Mouse (Mus musculus): ENCODE measurements at regions not wholly inside any gene's neighbourhood (a gene's known extent, or its start where the extent isn't known, plus 50 kb on each side); places are given as distances from the start of the nearest gene placed in this dataset.

- H3K27me3 ChIP-seq (ENCODE audit: control insufficient read depth, insufficient read depth, low read length), result no peaks in the 10 kb centered on the region
- no peaks in the 10 kb centered on the region for H3K9me3 ChIP-seq (ENCODE audit: control insufficient read depth, low read length)
- no peak overlapping the region for H3K27ac ChIP-seq (replicated peaks; ENCODE audit: low read depth, low read length)
- H3K9ac ChIP-seq (ENCODE audit: low read length), result no peak overlapping the region
- H3K4me2 ChIP-seq (ENCODE audit: low read depth, severe bottlenecking), result no peak overlapping the region
- no peaks in the 10 kb centered on the region for H3K36me3 ChIP-seq (ENCODE audit: control insufficient read depth, insufficient read depth, low read length)
- DNase-seq (ENCODE audit: low spot score) (no peak), ATAC-seq (ENCODE audit: insufficient number of reproducible peaks, low FRiP score, low TSS enrichment, low read depth) (no peak)
- WGBS, result 86% methylated on average over 3 of the region's 3 CpGs
- 0 out of 2 replicates have a peak, but pooled peaks cover 2% of the 10 kb centered on the region for H3K4me1 ChIP-seq (ENCODE audit: control insufficient read depth, insufficient read depth, low read length)
- H3K4me3 ChIP-seq (ENCODE audit: low read depth, low read length), result no peak overlapping the region
These were observed 1408.5 kb upstream of the A1bg start for GRCm38 (mm10) chr15:62331138-62331800.

- H3K4me3 ChIP-seq (ENCODE audit: low read depth, low read length), result no peak overlapping the region
- H3K4me2 ChIP-seq (ENCODE audit: low read depth, severe bottlenecking), result no peak overlapping the region
- 0 out of 2 replicates have a peak, but pooled peaks cover 2% of the 10 kb centered on the region for H3K4me1 ChIP-seq (ENCODE audit: control insufficient read depth, insufficient read depth, low read length)
- H3K36me3 ChIP-seq (ENCODE audit: control insufficient read depth, insufficient read depth, low read length), result no peaks in the 10 kb centered on the region
- no peak for ATAC-seq (ENCODE audit: insufficient number of reproducible peaks, low FRiP score, low TSS enrichment, low read depth)
- WGBS, result 13% methylated on average over 3 of the region's 3 CpGs
- no peak overlapping the region for H3K27ac ChIP-seq (replicated peaks; ENCODE audit: low read depth, low read length)
- no peaks in the 10 kb centered on the region for H3K27me3 ChIP-seq (ENCODE audit: control insufficient read depth, insufficient read depth, low read length)
- H3K9me3 ChIP-seq (ENCODE audit: control insufficient read depth, low read length), result no peaks in the 10 kb centered on the region
- DNase-seq (ENCODE audit: low spot score), result peak; percentile 22
- H3K9ac ChIP-seq (ENCODE audit: low read length), result no peak overlapping the region
These were observed 1406.1 kb upstream of the A1bg start for GRCm38 (mm10) chr15:62328920-62329319.

GRCm38 (mm10) chr15:62328305-62328881 is 1405.6 kb upstream of the A1bg start:
- Histone ChIP-seq H3K27me3 (ENCODE audit: control insufficient read depth, insufficient read depth, low read length) (no peaks in the 10 kb centered on the region), H3K27ac (replicated peaks; ENCODE audit: low read depth, low read length) (no peak overlapping the region), H3K4me1 (ENCODE audit: control insufficient read depth, insufficient read depth, low read length) (0 out of 2 replicates have a peak, but pooled peaks cover 2% of the 10 kb centered on the region), H3K4me3 (ENCODE audit: low read depth, low read length) (no peak overlapping the region), H3K9me3 (ENCODE audit: control insufficient read depth, low read length) (no peaks in the 10 kb centered on the region), H3K36me3 (ENCODE audit: control insufficient read depth, insufficient read depth, low read length) (no peaks in the 10 kb centered on the region), H3K4me2 (ENCODE audit: low read depth, severe bottlenecking) (no peak overlapping the region), H3K9ac (ENCODE audit: low read length) (no peak overlapping the region)
- DNase-seq (ENCODE audit: low spot score) (no peak), ATAC-seq (ENCODE audit: insufficient number of reproducible peaks, low FRiP score, low TSS enrichment, low read depth) (no peak)
- 54% methylated on average over 9 of the region's 9 CpGs for WGBS

GRCm38 (mm10) chr15:62327481-62327880 is 1404.7 kb upstream of the A1bg start:
- H3K4me3 ChIP-seq (ENCODE audit: low read depth, low read length), result no peak overlapping the region
- no peak overlapping the region for H3K27ac ChIP-seq (replicated peaks; ENCODE audit: low read depth, low read length)
- WGBS, result 31% methylated on average over 2 of the region's 2 CpGs
- no peaks in the 10 kb centered on the region for H3K27me3 ChIP-seq (ENCODE audit: control insufficient read depth, insufficient read depth, low read length)
- DNase-seq (ENCODE audit: low spot score) (no peak), ATAC-seq (ENCODE audit: insufficient number of reproducible peaks, low FRiP score, low TSS enrichment, low read depth) (no peak)
- H3K9ac ChIP-seq (ENCODE audit: low read length), result no peak overlapping the region
- no peak overlapping the region for H3K4me2 ChIP-seq (ENCODE audit: low read depth, severe bottlenecking)
- H3K4me1 ChIP-seq (ENCODE audit: control insufficient read depth, insufficient read depth, low read length), result 0 out of 2 replicates have a peak, but pooled peaks cover 2% of the 10 kb centered on the region
- no peaks in the 10 kb centered on the region for H3K36me3 ChIP-seq (ENCODE audit: control insufficient read depth, insufficient read depth, low read length)
- no peaks in the 10 kb centered on the region for H3K9me3 ChIP-seq (ENCODE audit: control insufficient read depth, low read length)

- H3K27me3 ChIP-seq (ENCODE audit: control insufficient read depth, insufficient read depth, low read length), result no peaks in the 10 kb centered on the region
- 91% methylated on average over 4 of the region's 4 CpGs for WGBS
- H3K4me2 ChIP-seq (ENCODE audit: low read depth, severe bottlenecking), result no peak overlapping the region
- ATAC-seq (ENCODE audit: insufficient number of reproducible peaks, low FRiP score, low TSS enrichment, low read depth) (no peak), DNase-seq (ENCODE audit: low spot score) (no peak)
- H3K4me3 ChIP-seq (ENCODE audit: low read depth, low read length), result no peak overlapping the region
- H3K4me1 ChIP-seq (ENCODE audit: control insufficient read depth, insufficient read depth, low read length), result 0 out of 2 replicates have a peak, but pooled peaks cover 2% of the 10 kb centered on the region
- no peaks in the 10 kb centered on the region for H3K36me3 ChIP-seq (ENCODE audit: control insufficient read depth, insufficient read depth, low read length)
- no peak overlapping the region for H3K9ac ChIP-seq (ENCODE audit: low read length)
- no peaks in the 10 kb centered on the region for H3K9me3 ChIP-seq (ENCODE audit: control insufficient read depth, low read length)
- no peak overlapping the region for H3K27ac ChIP-seq (replicated peaks; ENCODE audit: low read depth, low read length)
These were observed 1403.7 kb upstream of the A1bg start for GRCm38 (mm10) chr15:62326524-62326923.

- WGBS, result 73% methylated on average over 1 of the region's 1 CpGs
These were observed 1402.9 kb upstream of the A1bg start for GRCm38 (mm10) chr15:62325451-62326290.

GRCm38 (mm10) chr15:62320966-62321365 is 1398.2 kb upstream of the A1bg start:
- no peaks in the 10 kb centered on the region for H3K4me1 ChIP-seq (ENCODE audit: control insufficient read depth, insufficient read depth, low read length)
- H3K36me3 ChIP-seq (ENCODE audit: control insufficient read depth, insufficient read depth, low read length), result no peaks in the 10 kb centered on the region
- H3K9me3 ChIP-seq (ENCODE audit: control insufficient read depth, low read length), result no peaks in the 10 kb centered on the region
- no peak for ATAC-seq (ENCODE audit: insufficient number of reproducible peaks, low FRiP score, low TSS enrichment, low read depth)
- no peak overlapping the region for H3K9ac ChIP-seq (ENCODE audit: low read length)
- 69% methylated on average over 5 of the region's 5 CpGs for WGBS
- no peak overlapping the region for H3K27ac ChIP-seq (replicated peaks; ENCODE audit: low read depth, low read length)
- H3K4me2 ChIP-seq (ENCODE audit: low read depth, severe bottlenecking), result no peak overlapping the region
- H3K27me3 ChIP-seq (ENCODE audit: control insufficient read depth, insufficient read depth, low read length), result no peaks in the 10 kb centered on the region
- H3K4me3 ChIP-seq (ENCODE audit: low read depth, low read length), result no peak overlapping the region
- no peak for DNase-seq (ENCODE audit: low spot score)

More at GRCm38 (mm10) chr15:62325451-62326290, 1402.9 kb upstream of the A1bg start:
- DNase-seq (ENCODE audit: low spot score) (no peak), ATAC-seq (ENCODE audit: insufficient number of reproducible peaks, low FRiP score, low TSS enrichment, low read depth) (no peak)
- Histone ChIP-seq H3K27ac (replicated peaks; ENCODE audit: low read depth, low read length) (no peak overlapping the region), H3K9ac (ENCODE audit: low read length) (no peak overlapping the region), H3K36me3 (ENCODE audit: control insufficient read depth, insufficient read depth, low read length) (no peaks in the 10 kb centered on the region), H3K4me3 (ENCODE audit: low read depth, low read length) (no peak overlapping the region), H3K27me3 (ENCODE audit: control insufficient read depth, insufficient read depth, low read length) (no peaks in the 10 kb centered on the region), H3K9me3 (ENCODE audit: control insufficient read depth, low read length) (no peaks in the 10 kb centered on the region), H3K4me1 (ENCODE audit: control insufficient read depth, insufficient read depth, low read length) (0 out of 2 replicates have a peak, but pooled peaks cover 2% of the 10 kb centered on the region), H3K4me2 (ENCODE audit: low read depth, severe bottlenecking) (no peak overlapping the region)

GRCm38 (mm10) chr15:62314449-62314848 is 1391.6 kb upstream of the A1bg start:
- no peak overlapping the region for H3K9ac ChIP-seq (ENCODE audit: low read length)
- no peak overlapping the region for H3K4me2 ChIP-seq (ENCODE audit: low read depth, severe bottlenecking)
- H3K4me3 ChIP-seq (ENCODE audit: low read depth, low read length), result no peak overlapping the region
- H3K27ac ChIP-seq (replicated peaks; ENCODE audit: low read depth, low read length), result no peak overlapping the region
- no peaks in the 10 kb centered on the region for H3K4me1 ChIP-seq (ENCODE audit: control insufficient read depth, insufficient read depth, low read length)
- H3K9me3 ChIP-seq (ENCODE audit: control insufficient read depth, low read length), result no peaks in the 10 kb centered on the region
- ATAC-seq (ENCODE audit: insufficient number of reproducible peaks, low FRiP score, low TSS enrichment, low read depth), result no peak
- no peaks in the 10 kb centered on the region for H3K27me3 ChIP-seq (ENCODE audit: control insufficient read depth, insufficient read depth, low read length)
- WGBS, result 43% methylated on average over 2 of the region's 2 CpGs
- DNase-seq (ENCODE audit: low spot score), result no peak
- H3K36me3 ChIP-seq (ENCODE audit: control insufficient read depth, insufficient read depth, low read length), result no peaks in the 10 kb centered on the region
